Mouse (Mus musculus): ENCODE data around the gene Dhx57.

DNA sequence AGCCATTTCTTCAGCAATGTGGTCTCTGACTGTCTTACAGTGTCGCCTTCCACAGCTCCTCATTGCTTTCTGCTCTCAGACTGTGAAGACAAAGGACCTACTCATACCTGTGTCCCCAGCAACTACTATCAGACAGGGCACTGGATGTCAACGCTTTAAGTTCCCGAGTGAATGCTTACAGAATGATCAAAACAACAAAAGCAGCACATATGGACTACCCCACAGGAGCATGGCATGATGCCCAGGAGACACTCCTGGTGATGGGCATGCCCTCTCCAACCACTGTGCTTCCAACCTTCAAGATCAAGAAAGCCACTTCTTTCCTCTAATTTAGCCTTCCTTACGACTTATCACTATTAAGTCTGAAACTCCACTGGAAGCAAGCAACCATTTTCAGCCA lies 23.2 kb downstream of the Dhx57 start:
- TF ChIP-seq CTCF (IDR thresholded peaks at IDR 0.05; ENCODE audit: control insufficient read depth, insufficient read depth, insufficient replicate concordance, low read depth, low read length) (no peak), POLR2A (IDR thresholded peaks at IDR 0.05; ENCODE audit: control insufficient read depth, low read depth, low read length) (no peak)
